Mouse (Mus musculus) stomach, postnatal 0 days (tissue): ENCODE results near the gene Vsig2.
A peak's percentile ranks its signal among the peaks of the same experiment; 100 is the strongest.

Experiments used
- CTCF ChIP-seq: IDR thresholded peaks from 2 replicates; pipeline ENCODE4 v1.5.1; 2016; ENCODE audit warnings: antibody characterized with exemption, low read depth, mild to moderate bottlenecking, moderate library complexity
- EP300 ChIP-seq: optimal IDR thresholded peaks from 2 replicates; pipeline ENCODE3; 2016; ENCODE audit warnings: antibody characterized with exemption

GRCm38 (mm10) chr9:37489446-37490120 lies 49.5 kb upstream of the Vsig2 start:
- peak; percentile 24; the same call in 1 of the 2 replicates for TF ChIP-seq CTCF
- no peak for TF ChIP-seq EP300
